Mouse (Mus musculus): ENCODE data around the gene Pxylp1.

- TF ChIP-seq CTCF (IDR thresholded peaks at IDR 0.05; ENCODE audit: extremely low read depth, insufficient read depth, low read length) (no peak), POLR2A (IDR thresholded peaks at IDR 0.05; ENCODE audit: extremely low read depth, insufficient read depth, low read length) (no peak)
Observed at GRCm38 (mm10) chr9:96824026-96824425, 68.4 kb downstream of the Pxylp1 start.
